Mouse (Mus musculus): ENCODE measurements around the gene Gm4559. TPM values are rescaled to one million over a fixed set of nuclear protein-coding genes. Genes with fewer than 3 reads are reported as not detected.
"Not testable (repeated sequence)": the region's sequence is repeated elsewhere in the genome, so short reads cannot be mapped to it uniquely, and the experiment has no call there.

Gene Gm4559
- polyA plus RNA-seq, 1 experiment from 2014 or later: not detected

DNA sequence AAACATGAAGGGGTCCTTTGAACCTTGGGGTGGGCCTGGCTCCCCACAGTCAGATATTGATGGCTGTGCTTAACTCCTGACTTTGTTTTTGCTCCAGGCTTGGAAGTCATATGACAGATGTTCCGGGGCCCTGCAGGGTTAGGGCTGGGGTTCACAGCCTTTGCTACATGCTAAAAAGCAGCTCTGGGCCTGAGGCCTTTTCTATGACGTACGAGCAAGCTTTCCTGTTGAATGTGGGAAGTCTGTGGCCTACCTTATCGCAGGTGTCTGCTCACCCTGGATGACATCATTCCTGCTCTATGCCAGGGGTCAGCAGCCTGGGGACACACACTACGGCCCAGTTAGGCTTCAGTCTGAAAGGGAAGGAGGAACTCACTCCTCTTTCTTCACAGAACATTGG is 43.1 kb upstream of the Gm4559 start:
- no peak for ATAC-seq
- WGBS (ENCODE audit: insufficient replicate concordance): 69% methylated on average over 5 of the region's 5 CpGs
- H3K4me2 ChIP-seq (ENCODE audit: low read depth, low read length): no peak overlapping the region

DNA sequence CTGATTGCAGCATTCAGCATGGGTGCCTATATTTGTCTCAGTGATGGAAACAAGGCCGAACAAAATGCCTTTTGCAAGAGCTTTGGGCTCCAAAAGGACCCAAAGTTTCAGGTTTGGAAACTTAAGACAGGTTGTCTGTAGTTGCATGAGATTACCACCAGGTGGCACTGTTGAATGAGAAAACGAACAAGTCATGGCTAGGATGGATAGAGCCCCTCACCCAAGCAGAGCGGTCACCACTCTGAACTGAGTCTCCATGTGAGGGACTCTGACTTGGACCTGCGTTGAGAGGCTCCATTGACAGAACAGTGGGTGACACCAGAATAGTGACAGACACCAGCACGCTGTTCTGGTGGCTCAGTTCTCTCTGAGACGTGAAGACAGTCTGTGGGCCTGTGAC is 42.4 kb upstream of the Gm4559 start:
- 35% methylated on average over 6 of the region's 6 CpGs for WGBS (ENCODE audit: insufficient replicate concordance)
- no peaks in the 10 kb centered on the region for H3K36me3 ChIP-seq (replicated peaks; ENCODE audit: insufficient read depth, low read length)
- peak; percentile 38 for DNase-seq
- no peaks in the 10 kb centered on the region for H3K4me1 ChIP-seq (ENCODE audit: insufficient read depth)
- no peak overlapping the region for H3K4me3 ChIP-seq (ENCODE audit: low read depth, low read length)
- H3K27ac ChIP-seq (ENCODE audit: low read depth): no peak overlapping the region
- H3K9me3 ChIP-seq (ENCODE audit: low read length): no peaks in the 10 kb centered on the region
- TF ChIP-seq CTCF (IDR thresholded peaks at IDR 0.05; ENCODE audit: low read depth): peak; percentile 89
- no peak for TF ChIP-seq EP300 (IDR thresholded peaks at IDR 0.05; ENCODE audit: low read depth)
- H3K4me2 ChIP-seq (ENCODE audit: low read depth, low read length): no peak overlapping the region
- ATAC-seq: no peak
- no peaks in the 10 kb centered on the region for H3K27me3 ChIP-seq (ENCODE audit: insufficient read depth, low read length)
- H3K9ac ChIP-seq (replicated peaks): no peak overlapping the region

More for the DNA sequence above, 43.1 kb upstream of the Gm4559 start:
- Histone ChIP-seq H3K27ac (ENCODE audit: low read depth) (no peak overlapping the region), H3K4me3 (ENCODE audit: low read depth, low read length) (no peak overlapping the region), H3K9me3 (ENCODE audit: low read length) (no peaks in the 10 kb centered on the region), H3K27me3 (ENCODE audit: insufficient read depth, low read length) (no peaks in the 10 kb centered on the region), H3K4me1 (ENCODE audit: insufficient read depth) (no peaks in the 10 kb centered on the region), H3K36me3 (replicated peaks; ENCODE audit: insufficient read depth, low read length) (no peaks in the 10 kb centered on the region), H3K9ac (replicated peaks) (no peak overlapping the region)
- DNase-seq: no peak
- no peak for TF ChIP-seq CTCF (IDR thresholded peaks at IDR 0.05; ENCODE audit: low read depth)
- TF ChIP-seq EP300 (IDR thresholded peaks at IDR 0.05; ENCODE audit: low read depth): no peak

DNA sequence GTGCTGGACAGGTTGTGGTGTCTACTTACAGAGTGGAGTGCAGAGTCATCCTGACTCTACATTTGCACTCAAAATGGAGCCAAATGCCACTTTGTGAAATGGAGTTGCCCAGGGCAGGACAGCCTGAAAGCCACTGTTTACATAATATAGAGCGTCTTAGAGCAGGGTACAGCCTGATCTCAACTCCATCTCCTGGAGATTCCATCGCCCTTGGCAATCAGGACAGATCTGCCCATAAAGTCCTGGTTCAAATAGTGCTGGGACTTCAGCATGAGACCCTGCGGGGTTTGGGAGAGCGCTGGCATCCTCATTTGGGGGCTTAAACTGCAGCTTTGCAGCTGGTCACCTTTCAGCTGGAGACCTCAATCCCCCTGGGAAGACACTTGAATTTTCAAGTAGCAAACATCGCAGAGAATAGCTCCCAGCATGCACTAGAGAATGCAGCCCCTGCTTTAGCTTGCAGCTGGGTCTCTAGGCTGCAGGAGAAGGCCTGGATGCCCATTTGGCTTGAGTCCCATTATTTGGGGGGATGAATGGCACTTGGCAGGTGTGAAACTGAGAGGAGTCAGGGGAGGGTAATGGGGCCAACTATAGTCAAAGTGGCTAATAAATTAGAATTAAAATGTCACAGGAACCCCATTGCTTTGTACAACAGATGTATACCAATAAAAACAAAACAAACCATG is 40.6 kb upstream of the Gm4559 start:
- no peaks in the 10 kb centered on the region for H3K27me3 ChIP-seq (ENCODE audit: insufficient read depth, low read length)
- no peak for DNase-seq
- no peak for ATAC-seq
- no peaks in the 10 kb centered on the region for H3K36me3 ChIP-seq (replicated peaks; ENCODE audit: insufficient read depth, low read length)
- TF ChIP-seq CTCF (IDR thresholded peaks at IDR 0.05; ENCODE audit: low read depth) (no peak), EP300 (IDR thresholded peaks at IDR 0.05; ENCODE audit: low read depth) (no peak)
- no peaks in the 10 kb centered on the region for H3K4me1 ChIP-seq (ENCODE audit: insufficient read depth)
- WGBS (ENCODE audit: insufficient replicate concordance): 63% methylated on average over 5 of the region's 5 CpGs
- no peak overlapping the region for H3K4me2 ChIP-seq (ENCODE audit: low read depth, low read length)
- no peaks in the 10 kb centered on the region for H3K9me3 ChIP-seq (ENCODE audit: low read length)
- H3K9ac ChIP-seq (replicated peaks): no peak overlapping the region
- no peak overlapping the region for H3K4me3 ChIP-seq (ENCODE audit: low read depth, low read length)
- no peak overlapping the region for H3K27ac ChIP-seq (ENCODE audit: low read depth)

DNA sequence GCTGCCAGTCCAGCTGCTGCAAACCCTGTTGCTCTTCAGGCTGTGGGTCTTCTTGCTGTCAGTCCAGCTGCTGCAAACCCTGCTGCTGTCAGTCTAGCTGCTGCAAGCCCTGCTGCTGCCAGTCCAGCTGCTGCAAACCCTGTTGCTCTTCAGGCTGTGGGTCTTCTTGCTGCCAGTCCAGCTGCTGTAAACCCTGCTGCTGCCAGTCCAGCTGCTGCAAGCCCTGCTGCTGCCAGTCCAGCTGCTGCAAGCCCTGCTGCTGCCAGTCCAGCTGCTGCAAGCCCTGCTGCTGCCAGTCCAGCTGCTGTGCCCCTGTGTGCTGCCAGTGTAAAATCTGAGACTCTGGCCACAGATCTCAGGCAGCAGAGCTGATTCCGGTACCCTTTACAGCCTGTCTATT is 29.8 kb upstream of the Gm4559 start:
- H3K9ac ChIP-seq (replicated peaks); H3K9me3 ChIP-seq (ENCODE audit: low read length); ATAC-seq; H3K27me3 ChIP-seq (ENCODE audit: insufficient read depth, low read length); H3K4me2 ChIP-seq (ENCODE audit: low read depth, low read length); H3K36me3 ChIP-seq (replicated peaks; ENCODE audit: insufficient read depth, low read length); H3K4me1 ChIP-seq (ENCODE audit: insufficient read depth); H3K4me3 ChIP-seq (ENCODE audit: low read depth, low read length); DNase-seq; H3K27ac ChIP-seq (ENCODE audit: low read depth): not testable (repeated sequence)
- 73% methylated on average over 1 of the region's 1 CpGs for whole genome bisulfite sequencing (ENCODE audit: insufficient replicate concordance)

DNA sequence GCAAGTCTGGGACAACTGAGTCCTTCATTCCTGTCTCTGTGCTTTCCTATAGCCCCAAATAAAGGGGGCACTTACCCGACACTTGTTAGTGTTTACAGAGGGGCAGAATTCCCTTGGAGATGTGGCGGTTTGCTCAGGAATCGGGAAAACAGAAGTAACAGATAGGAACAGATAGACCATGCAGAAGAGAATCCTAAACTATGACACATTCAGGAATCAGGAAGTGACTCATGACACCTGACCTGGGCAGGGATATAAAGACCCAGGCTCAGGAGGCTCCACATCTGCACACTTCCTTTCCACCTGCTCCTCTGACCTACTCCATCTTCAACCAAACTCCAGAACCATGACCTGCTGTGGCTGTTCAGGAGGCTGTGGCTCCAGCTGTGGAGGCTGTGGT is 29.1 kb upstream of the Gm4559 start, which contains the start of gene Krtap5-4:
Gene Krtap5-4, plus strand, starts transcription at position 301 of the 400 bp plus-strand sequence.
- H3K9ac ChIP-seq (replicated peaks): no peak within 1 kb of the TSS
- no peak within 1 kb of the TSS for H3K27ac ChIP-seq (ENCODE audit: low read depth)
- H3K4me3 ChIP-seq (ENCODE audit: low read depth, low read length): no peak within 1 kb of the TSS
- H3K36me3 ChIP-seq (replicated peaks; ENCODE audit: insufficient read depth, low read length): no peaks in the 10 kb centered on the region
- H3K27me3 ChIP-seq (ENCODE audit: insufficient read depth, low read length): no peaks in the 10 kb centered on the region
- H3K4me1 ChIP-seq (ENCODE audit: insufficient read depth): no peaks in the 10 kb centered on the region
- 18% methylated on average over 3 of the region's 3 CpGs for WGBS (ENCODE audit: insufficient replicate concordance)
- H3K4me2 ChIP-seq (ENCODE audit: low read depth, low read length): no peak within 1 kb of the TSS
- no peaks in the 10 kb centered on the region for H3K9me3 ChIP-seq (ENCODE audit: low read length)
- ATAC-seq (no peak), DNase-seq (no peak)
- TF ChIP-seq CTCF (IDR thresholded peaks at IDR 0.05; ENCODE audit: low read depth): no peak
- no peak for TF ChIP-seq EP300 (IDR thresholded peaks at IDR 0.05; ENCODE audit: low read depth)

DNA sequence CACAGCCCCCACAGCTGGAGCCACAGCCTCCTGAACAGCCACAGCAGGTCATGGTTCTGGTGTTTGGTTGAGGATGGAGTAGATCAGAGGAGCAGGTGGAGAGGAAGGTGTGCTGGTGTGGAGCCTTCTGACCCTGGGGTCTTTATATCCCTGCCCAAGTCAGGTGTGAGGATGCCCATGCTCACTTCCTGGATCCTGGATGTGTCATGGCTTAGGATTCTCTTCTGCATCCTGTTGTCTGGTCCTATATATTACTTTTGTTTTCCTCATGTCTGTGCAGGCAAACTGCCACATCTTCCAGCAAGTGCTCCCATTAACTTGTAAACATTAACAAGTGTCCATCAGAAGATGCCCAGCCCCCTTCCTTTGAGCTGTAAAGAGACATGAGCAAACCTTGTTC is 22.9 kb upstream of the Gm4559 start, which contains the start of gene Krtap5-1:
Gene Krtap5-1, minus strand, starts transcription at position 101 of the 400 bp plus-strand sequence.
- DNase-seq; H3K9me3 ChIP-seq (ENCODE audit: low read length); H3K9ac ChIP-seq (replicated peaks); H3K4me3 ChIP-seq (ENCODE audit: low read depth, low read length); H3K27me3 ChIP-seq (ENCODE audit: insufficient read depth, low read length); ATAC-seq; H3K4me2 ChIP-seq (ENCODE audit: low read depth, low read length); H3K36me3 ChIP-seq (replicated peaks; ENCODE audit: insufficient read depth, low read length); H3K4me1 ChIP-seq (ENCODE audit: insufficient read depth); H3K27ac ChIP-seq (ENCODE audit: low read depth): not testable (repeated sequence)

DNA sequence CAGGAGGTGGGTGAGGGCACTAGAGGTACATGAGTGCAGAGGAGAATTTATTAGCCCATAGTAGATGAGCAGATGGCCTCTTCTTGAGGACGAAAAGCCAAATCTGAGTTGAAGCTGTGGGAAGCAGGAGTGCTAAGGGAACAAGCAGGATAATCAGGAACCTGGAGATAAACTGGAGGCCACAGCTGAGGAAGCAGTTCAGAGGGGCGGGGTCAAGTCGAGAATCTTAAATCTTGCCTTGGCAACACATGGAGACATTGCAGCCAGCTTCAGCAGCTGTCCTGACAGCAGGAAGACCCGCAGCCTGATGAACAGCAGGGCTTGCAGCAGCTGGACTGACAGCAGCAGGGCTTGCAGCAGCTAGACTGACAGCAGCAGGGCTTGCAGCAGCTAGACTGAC is 21.9 kb upstream of the Gm4559 start:
- not testable (repeated sequence) for H3K9ac ChIP-seq (replicated peaks); H3K4me3 ChIP-seq (ENCODE audit: low read depth, low read length); H3K27ac ChIP-seq (ENCODE audit: low read depth); DNase-seq; H3K27me3 ChIP-seq (ENCODE audit: insufficient read depth, low read length); ATAC-seq; H3K4me2 ChIP-seq (ENCODE audit: low read depth, low read length); H3K36me3 ChIP-seq (replicated peaks; ENCODE audit: insufficient read depth, low read length); H3K4me1 ChIP-seq (ENCODE audit: insufficient read depth); H3K9me3 ChIP-seq (ENCODE audit: low read length)
- 11% methylated on average over 4 of the region's 4 CpGs for WGBS (ENCODE audit: insufficient replicate concordance)

Data from liver, postnatal 0 days (tissue).